Mouse (Mus musculus) heart, adult 8-10 months (tissue): ENCODE data around the gene Izumo2. TPM values are rescaled to one million over a fixed set of nuclear protein-coding genes. Genes with fewer than 3 reads are reported as not detected.

Experiments used
- DNase-seq: peaks from one replicate; pipeline ENCODE4 v3.0.0; 2022; ENCODE audit warnings: low spot score
- total RNA-seq, 4 experiments: library from RNA; stranded (reverse); gene quantifications; 2 replicates each; pipeline ENCODE4 v1.2.4; 2022

Izumo2 gene
- total RNA-seq, 4 experiments from 2014 or later = not detected

- no peak for DNase-seq
Observed at GRCm38 (mm10) chr7:44760366-44760765, 51.8 kb downstream of the Izumo2 start.

GRCm38 (mm10) chr7:44768129-44768528, 59.6 kb downstream of the Izumo2 start:
- DNase-seq = no peak

Other genes with a start within 250 kb of the Izumo2 start
- gene Aspdh, start 243.4 kb upstream of the Izumo2 start, total RNA-seq = 1 to 10 TPM in 1 of 4 experiments, under 1 TPM in 1, not detected in 2; 0.79 to 1.5 TPM
- gene Josd2, start 240.8 kb upstream of the Izumo2 start, total RNA-seq = 100 to 1,000 TPM; 109 to 130 (median 125) TPM
- 10 to 100 TPM; 73.8 to 84.8 (median 83.7) TPM for gene Emc10, start 212.2 kb upstream of the Izumo2 start, total RNA-seq
- gene Fam71e1, start 212.2 kb upstream of the Izumo2 start, total RNA-seq = 1 to 10 TPM; 2.5 to 6.7 (median 3.3) TPM
- 10 to 100 TPM; 14.6 to 21.4 (median 17.7) TPM for gene Mybpc2, start 184.1 kb upstream of the Izumo2 start, total RNA-seq
- gene Spib, start 176.7 kb upstream of the Izumo2 start, total RNA-seq = 1 to 10 TPM in 1 of 4 experiments, under 1 TPM in 3; 0.13 to 1.3 (median 0.27) TPM
- gene Pold1, start 159.9 kb upstream of the Izumo2 start, total RNA-seq = 10 to 100 TPM; 13.4 to 15.9 (median 14.9) TPM
- gene Nr1h2, start 154.8 kb upstream of the Izumo2 start, total RNA-seq = 10 to 100 TPM; 42.6 to 56.6 (median 45.5) TPM
- gene Napsa, start 136.4 kb upstream of the Izumo2 start, total RNA-seq = 1 to 10 TPM in 1 of 4 experiments, under 1 TPM in 3; 0.28 to 1.9 (median 0.37) TPM
- gene Kcnc3, start 118.1 kb upstream of the Izumo2 start, total RNA-seq = 1 to 10 TPM; 2.7 to 4.0 (median 2.7) TPM
- 100 to 1,000 TPM in 1 of 4 experiments, 10 to 100 TPM in 3; 88.0 to 111 (median 88.2) TPM for gene Myh14, start 37.9 kb upstream of the Izumo2 start, total RNA-seq
- 10 to 100 TPM; 23.5 to 29.3 (median 27.3) TPM for gene Vrk3, start 39.7 kb downstream of the Izumo2 start, total RNA-seq
- under 1 TPM in 2 of 4 experiments, not detected in 2; 0.06 to 0.09 TPM for gene Zfp473, start 42.3 kb downstream of the Izumo2 start, total RNA-seq
- gene Nup62, start 107.3 kb downstream of the Izumo2 start, total RNA-seq = 10 to 100 TPM; 18.7 to 32.3 (median 24.4) TPM
- 1 to 10 TPM in 2 of 4 experiments, under 1 TPM in 2; 0.35 to 1.2 (median 0.88) TPM for gene Il4i1, start 107.6 kb downstream of the Izumo2 start, total RNA-seq
- 10 to 100 TPM; 55.1 to 71.1 (median 64.7) TPM for gene Atf5, start 107.9 kb downstream of the Izumo2 start, total RNA-seq
- 10 to 100 TPM; 64.3 to 76.2 (median 70.5) TPM for gene Akt1s1, start 140.2 kb downstream of the Izumo2 start, total RNA-seq
- gene Tbc1d17, start 140.3 kb downstream of the Izumo2 start, total RNA-seq = 10 to 100 TPM; 40.7 to 59.5 (median 51.5) TPM
- gene Pnkp, start 148.4 kb downstream of the Izumo2 start, total RNA-seq = 10 to 100 TPM; 17.8 to 20.6 (median 19.6) TPM
- gene Ptov1, start 161.0 kb downstream of the Izumo2 start, total RNA-seq = 100 to 1,000 TPM; 178 to 199 (median 189) TPM
- 10 to 100 TPM; 79.8 to 88.1 (median 85.0) TPM for gene Med25, start 184.0 kb downstream of the Izumo2 start, total RNA-seq
- gene Fuz, start 187.3 kb downstream of the Izumo2 start, total RNA-seq = 10 to 100 TPM; 14.9 to 18.5 (median 17.4) TPM
- 10 to 100 TPM; 61.0 to 74.9 (median 67.2) TPM for gene Ap2a1, start 220.8 kb downstream of the Izumo2 start, total RNA-seq
- not detected for gene Tsks, start 234.5 kb downstream of the Izumo2 start, total RNA-seq